Mouse (Mus musculus): ENCODE measurements around the gene Fam163b.

- TF ChIP-seq POLR2A (IDR thresholded peaks at IDR 0.05; ENCODE audit: insufficient read depth, low read depth, low read length) (no peak), EP300 (IDR thresholded peaks at IDR 0.05; ENCODE audit: insufficient read depth, low read depth, low read length) (no peak), CTCF (IDR thresholded peaks at IDR 0.05) (no peak)
These were observed 14.3 kb upstream of the Fam163b start for GRCm38 (mm10) chr2:27156596-27156995.

All from heart, adult 2 months (tissue).